Mouse (Mus musculus): ENCODE data around the gene Gatad2a. TPM values are rescaled to one million over a fixed set of nuclear protein-coding genes. Genes with fewer than 3 reads are reported as not detected.

Gene Gatad2a
- polyA plus RNA-seq, 1 experiment, result 34.5 TPM

- Histone ChIP-seq H3K4me1 (ENCODE audit: control insufficient read depth, insufficient read depth, low read length) (no peaks in the 10 kb centered on the region), H3K27ac (ENCODE audit: control insufficient read depth, insufficient read depth, low read depth, low read length, poor library complexity) (no peak overlapping the region), H3K4me3 (replicated peaks; ENCODE audit: control insufficient read depth, low read depth, low read length) (no peak overlapping the region)
- 86% methylated on average over 13 of the region's 13 CpGs for WGBS
- TF ChIP-seq POLR2A (IDR thresholded peaks at IDR 0.05; ENCODE audit: borderline replicate concordance, control insufficient read depth, low read depth, low read length) (no peak), CTCF (IDR thresholded peaks at IDR 0.05; ENCODE audit: control insufficient read depth, insufficient read depth, low read length) (no peak)
Measured at GRCm38 (mm10) chr8:69911917-69912316, 84.3 kb downstream of the Gatad2a start.

- Histone ChIP-seq H3K27ac (ENCODE audit: control insufficient read depth, insufficient read depth, low read depth, low read length, poor library complexity) (no peak overlapping the region), H3K4me1 (ENCODE audit: control insufficient read depth, insufficient read depth, low read length) (no peaks in the 10 kb centered on the region), H3K4me3 (replicated peaks; ENCODE audit: control insufficient read depth, low read depth, low read length) (no peak overlapping the region)
- TF ChIP-seq POLR2A (IDR thresholded peaks at IDR 0.05; ENCODE audit: borderline replicate concordance, control insufficient read depth, low read depth, low read length) (no peak), CTCF (IDR thresholded peaks at IDR 0.05; ENCODE audit: control insufficient read depth, insufficient read depth, low read length) (no peak)
- 73% methylated on average over 2 of the region's 2 CpGs for whole genome bisulfite sequencing
Measured at GRCm38 (mm10) chr8:69907106-69907505, 89.1 kb downstream of the Gatad2a start.

- no peak overlapping the region for H3K27ac ChIP-seq (ENCODE audit: control insufficient read depth, insufficient read depth, low read depth, low read length, poor library complexity)
- TF ChIP-seq CTCF (IDR thresholded peaks at IDR 0.05; ENCODE audit: control insufficient read depth, insufficient read depth, low read length) (no peak), POLR2A (IDR thresholded peaks at IDR 0.05; ENCODE audit: borderline replicate concordance, control insufficient read depth, low read depth, low read length) (no peak)
- H3K4me1 ChIP-seq (ENCODE audit: control insufficient read depth, insufficient read depth, low read length), result no peaks in the 10 kb centered on the region
- H3K4me3 ChIP-seq (replicated peaks; ENCODE audit: control insufficient read depth, low read depth, low read length), result no peak overlapping the region
- WGBS, result 82% methylated on average over 2 of the region's 2 CpGs
Measured at GRCm38 (mm10) chr8:69906260-69906659, 89.9 kb downstream of the Gatad2a start.

- H3K27ac ChIP-seq (ENCODE audit: control insufficient read depth, insufficient read depth, low read depth, low read length, poor library complexity), result no peak overlapping the region
- no peak overlapping the region for H3K4me3 ChIP-seq (replicated peaks; ENCODE audit: control insufficient read depth, low read depth, low read length)
- TF ChIP-seq POLR2A (IDR thresholded peaks at IDR 0.05; ENCODE audit: borderline replicate concordance, control insufficient read depth, low read depth, low read length) (no peak), CTCF (IDR thresholded peaks at IDR 0.05; ENCODE audit: control insufficient read depth, insufficient read depth, low read length) (no peak)
- WGBS, result 85% methylated on average over 8 of the region's 8 CpGs
- no peaks in the 10 kb centered on the region; the same call in 1 of the 2 replicates for H3K4me1 ChIP-seq (ENCODE audit: control insufficient read depth, insufficient read depth, low read length)
Measured at GRCm38 (mm10) chr8:69904096-69904495, 92.1 kb downstream of the Gatad2a start.

- Histone ChIP-seq H3K4me3 (replicated peaks; ENCODE audit: control insufficient read depth, low read depth, low read length) (peak overlapping the region; percentile 88), H3K4me1 (ENCODE audit: control insufficient read depth, insufficient read depth, low read length) (no peaks in the 10 kb centered on the region; the same call in 1 of the 2 replicates), H3K27ac (ENCODE audit: control insufficient read depth, insufficient read depth, low read depth, low read length, poor library complexity) (peak overlapping the region; percentile 94)
- TF ChIP-seq CTCF (IDR thresholded peaks at IDR 0.05; ENCODE audit: control insufficient read depth, insufficient read depth, low read length), result no peak
- TF ChIP-seq POLR2A (IDR thresholded peaks at IDR 0.05; ENCODE audit: borderline replicate concordance, control insufficient read depth, low read depth, low read length), result peak; percentile 66; the same call in 1 of the 2 replicates
- under 1% methylated on average over 45 of the region's 45 CpGs for WGBS
Measured at GRCm38 (mm10) chr8:69903063-69903542, 93.1 kb downstream of the Gatad2a start.

- no peaks in the 10 kb centered on the region; the same call in 1 of the 2 replicates for H3K4me1 ChIP-seq (ENCODE audit: control insufficient read depth, insufficient read depth, low read length)
- peak within 1 kb of the TSS; percentile 94 for H3K27ac ChIP-seq (ENCODE audit: control insufficient read depth, insufficient read depth, low read depth, low read length, poor library complexity)
- peak within 1 kb of the TSS; percentile 88 for H3K4me3 ChIP-seq (replicated peaks; ENCODE audit: control insufficient read depth, low read depth, low read length)
- WGBS, result 3% methylated on average over 89 of the region's 89 CpGs
- TF ChIP-seq CTCF (IDR thresholded peaks at IDR 0.05; ENCODE audit: control insufficient read depth, insufficient read depth, low read length), result no peak
- 0 out of 2 replicates have a peak, but pooled peaks have one; percentile 39 for TF ChIP-seq POLR2A (IDR thresholded peaks at IDR 0.05; ENCODE audit: borderline replicate concordance, control insufficient read depth, low read depth, low read length)
Measured at GRCm38 (mm10) chr8:69902163-69903062, 93.8 kb downstream of the Gatad2a start, which contains the start of the genes Tssk6, Ndufa13 and Yjefn3. Tssk6 (plus strand) TSS chr8:69902184. Ndufa13 (minus strand) TSS chr8:69902558. Yjefn3 (minus strand) TSS chr8:69902712.

GRCm38 (mm10) chr8:69901484-69902162 lies 94.6 kb downstream of the Gatad2a start:
- TF ChIP-seq CTCF (IDR thresholded peaks at IDR 0.05; ENCODE audit: control insufficient read depth, insufficient read depth, low read length), result peak; percentile 42; the same call in 1 of the 2 replicates
- peak; percentile 93 for TF ChIP-seq POLR2A (IDR thresholded peaks at IDR 0.05; ENCODE audit: borderline replicate concordance, control insufficient read depth, low read depth, low read length)
- Histone ChIP-seq H3K27ac (ENCODE audit: control insufficient read depth, insufficient read depth, low read depth, low read length, poor library complexity) (peak overlapping the region; percentile 94), H3K4me1 (ENCODE audit: control insufficient read depth, insufficient read depth, low read length) (no peaks in the 10 kb centered on the region; the same call in 1 of the 2 replicates), H3K4me3 (replicated peaks; ENCODE audit: control insufficient read depth, low read depth, low read length) (peak overlapping the region; percentile 88)
- under 1% methylated on average over 41 of the region's 41 CpGs for WGBS
